Mouse (Mus musculus) E14TG2a.4 (cell line): ENCODE data around the gene Zbtb20.

Source experiments
- CTCF ChIP-seq: conservative IDR thresholded peaks from 2 replicates; pipeline ENCODE4 v1.5.1; 2014; ENCODE audit warnings: low read length
- NANOG ChIP-seq: IDR thresholded peaks from 2 replicates; pipeline ENCODE4 v1.6.1; 2014; ENCODE audit warnings: borderline replicate concordance, low read length, mixed read lengths
- POU5F1 ChIP-seq: IDR thresholded peaks from 2 replicates; pipeline ENCODE4 v1.6.1; 2014; ENCODE audit warnings: low read length, borderline replicate concordance

- TF ChIP-seq CTCF, result no peak
- TF ChIP-seq NANOG, result no peak
- TF ChIP-seq POU5F1, result no peak
These were observed 660.2 kb downstream of the Zbtb20 start for GRCm38 (mm10) chr16:43535912-43536311.
